Mouse (Mus musculus) adrenal gland, postnatal 4 days (tissue): Measurements from ENCODE around the gene Mvp. TPM values are rescaled to one million over a fixed set of nuclear protein-coding genes. Genes with fewer than 3 reads are reported as not detected.

Experiments
- DNase-seq, 2 experiments: peaks; one replicate each; pipeline ENCODE4 v3.0.0; 2021 to 2022; ENCODE audit warnings: low spot score in 2 of 2, mixed read lengths in 2 of 2
- total RNA-seq, 2 experiments: library from RNA; stranded (reverse); gene quantifications; 2 replicates each; pipeline ENCODE4 v1.2.3; 2021

Mvp gene
- total RNA-seq, 2 experiments from 2014 or later: 67.1 to 68.4 TPM

GRCm38 (mm10) chr7:127020491-127020890 is 6.1 kb upstream of the Mvp start:
- DNase-seq: no peak

- DNase-seq: no peak
Measured at GRCm38 (mm10) chr7:127020031-127020430, 5.6 kb upstream of the Mvp start.

- DNase-seq: no peak
Measured at GRCm38 (mm10) chr7:127019306-127019960, 5.0 kb upstream of the Mvp start.

GRCm38 (mm10) chr7:127018416-127019305 is 4.2 kb upstream of the Mvp start:
- no peak for DNase-seq

- no peak for DNase-seq
Measured at GRCm38 (mm10) chr7:127017950-127018345, 3.5 kb upstream of the Mvp start.

- peak; percentile 81 to 95 for DNase-seq
Measured at GRCm38 (mm10) chr7:127016971-127017949, 2.8 kb upstream of the Mvp start, which contains the start of gene Pagr1a. Pagr1a (minus strand) TSS chr7:127017352.

- peak; percentile 30 to 55 for DNase-seq
Measured at GRCm38 (mm10) chr7:127016486-127016938, 2.1 kb upstream of the Mvp start.

- DNase-seq: no peak
Measured at GRCm38 (mm10) chr7:127016481-127016485, 1.9 kb upstream of the Mvp start, which contains the start of gene Pagr1b. Pagr1b (minus strand) TSS chr7:127016484.

GRCm38 (mm10) chr7:127016081-127016480 is 1.7 kb upstream of the Mvp start:
- no peak for DNase-seq

GRCm38 (mm10) chr7:127014993-127015392 is 572 bp upstream of the Mvp start:
- no peak for DNase-seq

GRCm38 (mm10) chr7:127013385-127013784 is 1.0 kb downstream of the Mvp start:
- no peak for DNase-seq

- no peak for DNase-seq
Measured at GRCm38 (mm10) chr7:127012845-127013244, 1.6 kb downstream of the Mvp start.

GRCm38 (mm10) chr7:127012374-127012773 is 2.0 kb downstream of the Mvp start:
- DNase-seq: no peak

- no peak for DNase-seq
Measured at GRCm38 (mm10) chr7:127011717-127012116, 2.7 kb downstream of the Mvp start.

GRCm38 (mm10) chr7:127011051-127011450 is 3.4 kb downstream of the Mvp start:
- DNase-seq: no peak

- DNase-seq: no peak
Measured at GRCm38 (mm10) chr7:127009307-127010085, 4.9 kb downstream of the Mvp start.

GRCm38 (mm10) chr7:127008239-127009019 is 6.0 kb downstream of the Mvp start:
- DNase-seq: peak in 1 of 2 experiments; percentile 53

GRCm38 (mm10) chr7:127007313-127008024 is 7.0 kb downstream of the Mvp start:
- DNase-seq: no peak

- DNase-seq: no peak
Measured at GRCm38 (mm10) chr7:127004122-127004875, 10.1 kb downstream of the Mvp start.
